Mouse (Mus musculus): ENCODE measurements around the gene Slc4a3. TPM values are rescaled to one million over a fixed set of nuclear protein-coding genes. Genes with fewer than 3 reads are reported as not detected.

The Slc4a3 gene
- total RNA-seq, 2 experiments from 2014 or later: 128 to 149 TPM

DNA sequence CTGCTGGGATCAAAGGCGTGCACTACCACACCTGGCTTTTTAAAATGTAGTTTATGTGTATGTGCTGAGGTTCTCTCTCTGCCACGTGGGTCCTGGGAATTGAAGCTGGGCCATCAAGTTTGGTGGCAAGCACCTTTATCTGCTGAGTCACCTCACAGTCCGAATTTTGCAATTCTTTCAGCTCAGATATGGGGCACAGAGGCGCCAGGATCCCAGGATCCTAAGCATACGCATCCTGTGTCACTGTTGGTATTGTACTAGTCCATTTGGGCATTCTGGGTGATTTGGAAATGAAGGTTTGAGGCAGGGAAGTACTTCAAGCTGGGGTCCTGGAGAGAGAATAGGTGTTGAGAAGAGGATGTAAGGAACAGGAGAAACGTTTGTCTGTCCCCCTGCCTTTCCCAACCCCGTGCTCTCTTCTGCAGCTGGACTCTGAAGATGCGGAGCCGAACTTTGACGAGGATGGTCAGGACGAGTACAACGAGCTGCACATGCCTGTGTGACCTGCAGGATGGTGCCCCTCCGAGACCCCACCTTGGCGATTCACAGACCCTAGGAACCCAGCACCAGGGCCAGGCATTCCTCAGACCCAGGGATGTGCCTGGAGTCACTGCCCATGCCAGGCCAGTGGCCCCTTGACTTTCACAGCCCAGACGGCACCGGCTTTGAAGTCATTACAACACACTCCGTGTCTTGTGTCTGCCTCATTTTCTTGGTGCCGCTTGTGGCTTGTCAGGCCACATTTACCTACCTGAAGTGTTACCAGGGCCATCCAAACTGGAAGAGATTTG lies 12.5 kb downstream of the Slc4a3 start:
- intact Hi-C loops (cut with DNase I): loop anchor here (1.0 to 2.0 kb wide), 3 partner anchors 38 to 80 kb away; no protein-coding TSS in a partner anchor

DNA sequence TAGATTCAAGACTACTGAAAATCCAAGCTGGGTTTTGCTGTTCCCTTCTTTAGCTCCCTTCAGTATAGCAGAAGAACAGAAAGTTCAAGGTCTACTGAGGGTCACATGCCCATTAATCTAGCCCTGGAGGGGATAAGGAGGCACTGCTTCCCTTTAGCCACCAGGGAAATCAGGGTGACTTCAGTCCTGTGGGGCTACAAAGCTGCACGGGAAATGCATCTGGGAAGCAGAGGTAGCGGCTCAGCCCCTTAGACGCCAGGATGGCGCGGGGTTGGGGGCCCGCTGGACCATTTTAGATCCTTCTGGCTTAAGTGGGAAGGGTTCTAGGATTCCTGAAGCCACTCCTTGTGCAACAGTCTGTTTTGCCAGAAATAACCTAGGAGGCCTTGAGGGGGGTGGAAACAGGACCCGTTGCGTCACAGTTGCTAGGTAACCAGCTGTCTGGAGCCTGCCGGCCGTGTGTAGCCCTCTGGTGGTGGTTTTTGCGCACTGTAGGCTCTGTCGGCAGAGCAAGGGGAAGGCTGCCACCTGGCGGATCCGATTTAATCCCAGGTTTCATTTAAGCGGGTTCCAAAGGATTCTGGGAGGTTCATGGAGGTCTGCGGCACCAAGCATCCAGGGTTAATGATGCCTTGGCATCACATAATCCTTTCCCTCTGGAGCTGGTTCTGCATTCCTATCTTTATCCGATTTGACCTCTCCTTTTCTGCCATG lies 13.3 kb downstream of the Slc4a3 start:
- DNase-seq: peak; percentile 95 to 96
- intact Hi-C loops (cut with DNase I): loop anchor here (1.0 to 2.0 kb wide), 3 partner anchors 37 to 81 kb away; no protein-coding TSS in a partner anchor

More for the DNA sequence above, 12.5 kb downstream of the Slc4a3 start:
- no peak for DNase-seq

GRCm38 (mm10) chr1:75560206-75560913 lies 14.3 kb downstream of the Slc4a3 start:
- no peak for DNase-seq
- intact Hi-C loops (cut with DNase I): no loop called here

- peak in 1 of 2 experiments; percentile 44 for DNase-seq
- intact Hi-C loops (cut with DNase I): no loop called here
These were observed 15.3 kb downstream of the Slc4a3 start for GRCm38 (mm10) chr1:75561221-75561897.

DNA sequence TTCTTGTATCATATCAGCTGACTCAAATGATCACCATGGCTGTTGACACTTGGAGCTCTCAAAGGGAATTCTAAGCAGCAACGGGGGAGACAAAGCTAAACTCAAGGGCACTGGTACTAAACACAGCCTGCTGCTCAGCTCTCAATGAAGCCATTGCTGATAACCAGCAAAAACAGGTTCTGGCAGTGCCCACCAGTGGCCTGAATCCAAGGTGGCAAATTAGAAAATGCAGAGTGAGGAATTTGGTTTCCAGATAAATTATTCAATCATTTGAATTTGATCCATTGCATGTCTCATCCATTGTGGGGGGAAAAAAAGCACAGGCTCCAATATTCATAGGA lies 15.8 kb downstream of the Slc4a3 start:
- intact Hi-C loops (cut with DNase I): no loop called here
- no peak for DNase-seq

DNA sequence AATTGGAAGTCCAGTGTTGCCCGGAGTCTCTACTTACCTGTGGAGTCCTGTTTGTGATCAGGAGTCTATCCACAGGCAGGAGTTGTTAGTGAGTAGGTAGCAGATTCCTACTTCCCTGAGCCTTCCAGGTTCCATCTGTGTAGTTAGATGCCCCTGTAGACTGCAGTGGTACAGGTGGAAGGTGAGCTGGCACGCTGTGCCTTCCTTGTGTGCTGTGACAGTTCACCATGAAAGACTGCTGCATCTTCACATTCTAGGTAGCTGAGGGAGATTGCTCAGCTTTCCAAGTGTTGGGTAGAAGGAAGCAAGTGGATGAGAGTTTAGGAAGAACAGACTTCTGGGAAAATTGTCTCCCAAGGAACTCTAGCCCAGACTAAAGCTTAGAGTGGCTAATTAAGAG lies 18.0 kb downstream of the Slc4a3 start:
- DNase-seq: no peak
- intact Hi-C loops (cut with DNase I): no loop called here

DNA sequence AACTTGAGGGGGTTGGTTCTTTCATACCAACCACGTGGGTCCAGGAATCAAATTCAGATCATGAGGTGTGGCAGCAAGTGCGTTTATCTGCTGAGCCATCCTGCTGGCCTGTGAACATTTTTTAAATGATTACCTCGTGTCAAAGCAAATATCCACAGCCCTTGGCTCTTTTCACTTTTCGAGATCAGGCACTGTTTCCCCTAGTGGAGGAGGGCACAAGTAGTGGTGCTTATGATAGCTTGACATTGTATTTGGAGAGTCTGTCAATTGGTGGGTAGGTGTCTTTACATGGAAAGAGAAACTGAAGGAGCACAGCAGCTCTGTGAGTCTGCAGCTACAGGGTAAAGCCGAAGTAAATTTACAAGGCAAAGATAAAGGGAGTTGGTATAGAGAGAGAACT lies 18.9 kb downstream of the Slc4a3 start:
- intact Hi-C loops (cut with DNase I): no loop called here
- peak in 1 of 2 experiments; percentile 3 for DNase-seq

GRCm38 (mm10) chr1:75565616-75566015 lies 19.6 kb downstream of the Slc4a3 start:
- intact Hi-C loops (cut with DNase I): no loop called here
- DNase-seq: peak; percentile 49 to 63

GRCm38 (mm10) chr1:75570403-75570802 lies 24.3 kb downstream of the Slc4a3 start:
- intact Hi-C loops (cut with DNase I): loop anchor here (2.0 kb wide), 1 partner anchor 26 kb away; no protein-coding TSS in a partner anchor
- DNase-seq: peak; percentile 51 to 60

DNA sequence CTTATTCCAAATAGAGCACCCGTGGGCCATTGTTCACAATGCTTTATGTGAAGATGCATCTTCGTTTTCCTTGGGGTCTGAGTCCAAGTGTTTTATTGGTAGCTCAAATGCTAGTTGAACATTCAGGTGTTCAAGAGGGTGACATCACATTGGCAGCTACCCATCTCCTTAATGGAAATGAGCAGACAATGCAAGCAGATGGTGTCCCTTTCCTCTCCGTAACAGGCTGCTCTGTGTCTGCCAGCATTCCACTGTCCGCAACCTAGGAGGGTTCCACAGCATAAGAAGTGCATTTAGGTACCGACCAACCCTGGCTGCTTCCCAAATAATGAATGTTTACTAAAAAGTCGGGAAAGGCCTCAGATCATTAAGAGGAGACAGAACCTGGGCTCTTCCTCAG lies 26.7 kb downstream of the Slc4a3 start:
- DNase-seq: no peak
- intact Hi-C loops (cut with DNase I): no loop called here

- intact Hi-C loops (cut with DNase I): no loop called here
- no peak for DNase-seq
These were observed 27.6 kb downstream of the Slc4a3 start for GRCm38 (mm10) chr1:75573715-75574114.

- intact Hi-C loops (cut with DNase I): no loop called here
These were observed 28.6 kb downstream of the Slc4a3 start for GRCm38 (mm10) chr1:75574476-75575310.

DNA sequence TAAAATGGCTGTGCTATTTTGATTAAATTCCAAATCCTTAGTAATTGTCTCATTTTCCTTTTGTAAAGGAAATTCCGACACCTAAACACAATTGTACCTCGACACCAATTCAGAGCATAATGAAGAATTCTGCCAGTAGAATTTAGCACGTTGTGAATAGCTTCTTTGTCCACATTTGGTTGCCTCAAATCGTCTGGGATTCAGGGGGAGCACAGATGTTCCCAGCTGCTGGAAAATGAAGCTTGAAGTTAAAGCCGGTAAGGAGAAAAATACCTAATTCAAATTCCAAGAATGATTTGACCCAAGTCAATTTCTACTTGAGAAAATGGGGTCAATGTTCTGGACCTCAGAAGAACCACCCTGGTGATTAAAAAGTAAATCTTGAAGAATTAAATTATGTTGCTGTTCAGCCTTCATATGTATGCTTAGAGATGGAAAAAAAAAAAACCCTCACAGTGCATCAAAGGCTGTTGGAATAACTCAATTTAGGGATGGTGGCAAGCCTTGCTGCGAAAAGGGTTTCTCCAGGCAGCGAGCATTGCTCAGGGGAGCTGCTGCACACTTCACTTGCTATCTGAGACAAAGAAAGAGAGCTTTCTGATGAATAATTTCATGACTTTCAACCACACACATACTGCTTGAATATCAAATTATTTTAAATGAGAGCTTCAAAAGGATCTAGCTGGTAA lies 36.0 kb downstream of the Slc4a3 start:
- intact Hi-C loops (cut with DNase I): no loop called here
- DNase-seq: peak; percentile 54 to 55

More at GRCm38 (mm10) chr1:75574476-75575310, 28.6 kb downstream of the Slc4a3 start:
- no peak for DNase-seq

- no peak for DNase-seq
- intact Hi-C loops (cut with DNase I): no loop called here
These were observed 36.5 kb downstream of the Slc4a3 start for GRCm38 (mm10) chr1:75582625-75582956.

DNA sequence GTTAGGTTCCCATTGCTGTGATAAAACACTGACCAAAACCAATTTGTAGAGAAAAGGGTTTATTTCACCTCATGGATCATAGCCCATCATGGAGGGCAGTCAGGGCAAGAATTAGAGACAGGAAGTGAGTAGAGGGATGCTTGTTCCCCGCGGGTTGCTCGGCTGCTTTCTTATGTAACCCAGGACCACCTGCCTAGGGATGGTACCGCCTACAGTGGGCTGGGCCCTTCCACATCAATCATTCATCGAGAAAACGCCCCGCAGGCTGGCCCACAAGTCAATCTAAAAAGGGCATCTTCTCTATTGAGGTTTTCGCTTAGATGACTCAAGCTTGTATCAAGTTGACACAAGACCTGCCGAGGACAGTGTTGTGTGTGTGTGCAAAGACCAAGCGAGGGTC lies 37.0 kb downstream of the Slc4a3 start:
- intact Hi-C loops (cut with DNase I): no loop called here
- no peak for DNase-seq

GRCm38 (mm10) chr1:75586791-75587190 lies 40.7 kb downstream of the Slc4a3 start:
- DNase-seq: peak; percentile 53 to 57
- intact Hi-C loops (cut with DNase I): no loop called here

DNA sequence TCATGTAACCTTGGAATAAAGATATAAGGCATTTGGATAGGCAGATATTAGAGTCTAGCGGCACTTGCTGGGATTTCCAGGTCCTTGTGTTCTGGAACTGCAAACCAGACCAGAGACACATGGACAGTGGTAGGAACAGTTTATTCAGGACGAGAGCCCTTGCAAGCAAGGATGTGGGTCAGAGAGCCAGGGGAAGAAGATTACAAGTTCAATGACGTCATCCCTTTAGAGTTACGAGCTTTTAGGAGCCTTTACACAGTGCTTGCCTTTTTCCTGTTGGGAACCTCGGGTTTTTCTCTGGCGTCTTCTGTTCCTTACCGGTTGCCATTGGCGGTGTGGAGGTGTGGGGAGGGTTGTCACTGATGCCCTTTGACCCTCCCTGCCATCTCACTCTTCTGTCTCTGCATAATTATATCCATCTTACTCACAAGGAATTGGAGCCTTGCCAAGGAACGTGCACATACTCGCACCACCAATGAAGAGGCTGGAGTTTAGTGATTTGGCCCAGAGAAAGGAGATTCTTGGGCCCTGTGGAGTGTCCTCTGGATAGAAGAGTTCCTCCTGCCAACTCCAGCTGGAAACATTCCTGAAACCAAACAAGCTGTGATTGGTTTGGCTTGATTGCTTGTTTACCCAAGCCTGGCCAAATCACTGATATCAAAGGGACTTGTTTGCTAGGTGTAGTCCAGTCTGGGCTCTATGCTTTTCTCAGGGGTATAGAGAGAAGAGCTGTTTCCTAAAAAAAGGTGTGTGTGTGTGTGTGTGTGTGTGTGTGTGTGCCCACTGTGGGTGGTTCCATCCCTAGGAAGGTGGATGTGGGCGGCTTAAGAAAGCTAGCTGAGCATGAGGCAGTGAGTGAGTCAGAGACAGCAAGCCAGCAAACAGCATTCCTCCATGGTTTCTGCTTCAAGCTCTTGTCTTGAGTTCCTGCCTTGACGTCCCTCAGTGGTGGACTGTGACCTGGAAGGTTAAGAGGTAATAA lies 42.0 kb downstream of the Slc4a3 start:
- peak; percentile 64 to 72 for DNase-seq

DNA sequence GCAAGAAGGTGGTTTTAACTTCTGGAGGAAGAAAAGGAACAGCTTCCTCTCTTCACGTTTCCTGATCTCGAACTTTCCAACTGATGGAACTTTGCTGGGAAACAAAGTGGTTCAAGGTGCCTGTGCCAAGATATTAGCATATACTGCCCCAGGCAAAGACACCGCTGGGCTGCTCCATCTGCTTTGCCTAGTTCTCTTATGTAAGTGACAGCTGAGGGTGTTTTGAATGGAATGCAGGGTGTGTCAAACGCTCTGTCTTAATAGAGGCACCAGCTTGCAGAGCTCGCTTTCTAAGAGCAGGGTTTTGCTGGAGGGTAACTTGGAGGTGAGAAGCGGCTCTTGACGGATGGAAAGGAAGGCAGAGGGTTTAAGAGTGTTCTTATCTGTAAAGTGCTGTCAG lies 42.8 kb downstream of the Slc4a3 start:
- no peak for DNase-seq
- intact Hi-C loops (cut with DNase I): no loop called here

More for the DNA sequence above, 42.0 kb downstream of the Slc4a3 start:
- intact Hi-C loops (cut with DNase I): no loop called here

All from heart, postnatal 10 days (tissue).